Mouse (Mus musculus) heart, embryonic 11.5 days (tissue): ENCODE data around the gene Sgms1. TPM values are rescaled to one million over a fixed set of nuclear protein-coding genes. Genes with fewer than 3 reads are reported as not detected.
"Not testable (repeated sequence)": the region's sequence is repeated elsewhere in the genome, so short reads cannot be mapped to it uniquely, and the experiment has no call there.

Source experiments
- ATAC-seq: fragments of 200-750 bp; cut with Nextera tagmentation; replicated peaks from 2 replicates; pipeline ENCODE4 v1.8.0; 2017; ENCODE audit warnings: moderate library complexity; ENCODE audit not compliant: insufficient number of reproducible peaks, low FRiP score, low TSS enrichment
- H3K27ac ChIP-seq: fragments of 300-500 bp; sonication (generic); 2 replicates; pipeline ENCODE4 v1.5.1; 2014; ENCODE audit warnings: mild to moderate bottlenecking, low read depth, low read length
- H3K27me3 ChIP-seq: fragments of 300-500 bp; sonication (generic); 2 replicates; pipeline ENCODE4 v1.6.1; 2014; ENCODE audit warnings: mild to moderate bottlenecking, low read length, mixed read lengths; ENCODE audit not compliant: control insufficient read depth, insufficient read depth
- H3K36me3 ChIP-seq: fragments of 300-500 bp; sonication (generic); 2 replicates; pipeline ENCODE4 v1.6.1; 2014; ENCODE audit warnings: mild to moderate bottlenecking, low read length, moderate library complexity, mixed read lengths; ENCODE audit not compliant: control insufficient read depth, insufficient read depth
- H3K4me1 ChIP-seq: fragments of 300-500 bp; sonication (generic); 2 replicates; pipeline ENCODE4 v1.6.1; 2014; ENCODE audit warnings: low read length; ENCODE audit not compliant: control insufficient read depth, insufficient read depth
- H3K4me2 ChIP-seq: fragments of 300-500 bp; sonication (generic); 2 replicates; pipeline ENCODE4 v1.6.1; 2014; ENCODE audit warnings: mild to moderate bottlenecking, moderate library complexity
- H3K4me3 ChIP-seq: fragments of 300-500 bp; sonication (generic); 2 replicates; pipeline ENCODE4 v1.5.1; 2014; ENCODE audit warnings: low read depth, low read length
- H3K9ac ChIP-seq: fragments of 300-500 bp; sonication (generic); 2 replicates; pipeline ENCODE4 v1.6.1; 2014; ENCODE audit warnings: mild to moderate bottlenecking, low read depth, low read length, moderate library complexity
- H3K9me3 ChIP-seq: fragments of 300-500 bp; sonication (generic); replicated peaks from 2 replicates; pipeline ENCODE4 v1.6.1; 2016; ENCODE audit warnings: low read length; ENCODE audit not compliant: control insufficient read depth
- WGBS: fragments of 180-500 bp; shearing (Covaris S2); extraction: QIAGEN DNeasy Blood & Tissue Kit; methylation state at CpG from one replicate; pipeline ENCODE4 v1.1.7; 2014; ENCODE audit not compliant: insufficient replicate concordance; 5-methylcytosine and 5-hydroxymethylcytosine counted together
- polyA plus RNA-seq: library from polyadenylated mRNA; unstranded; fragments of >200 nt; fragmentation: Nextera tagmentation; extraction: Ambion mirVana; gene quantifications from 2 replicates; pipeline ENCODE4 v1.2.1, GENCODE M21; 2014

The Sgms1 gene
- polyA plus RNA-seq, 1 experiment from 2014 or later = 36.8 TPM

- no peaks in the 10 kb centered on the region for H3K9me3 ChIP-seq
- no peaks in the 10 kb centered on the region for H3K4me1 ChIP-seq
- no peaks in the 10 kb centered on the region for H3K27me3 ChIP-seq
- H3K9ac ChIP-seq = no peak overlapping the region
- no peak overlapping the region for H3K4me2 ChIP-seq
- no peak for ATAC-seq
- 72% methylated on average over 1 of the region's 1 CpGs for WGBS
- no peak overlapping the region for H3K4me3 ChIP-seq
- H3K36me3 ChIP-seq = no peaks in the 10 kb centered on the region
- no peak overlapping the region for H3K27ac ChIP-seq
Measured at GRCm38 (mm10) chr19:32088570-32088969, 300.9 kb downstream of the Sgms1 start.

GRCm38 (mm10) chr19:32087736-32088470 lies 301.6 kb downstream of the Sgms1 start:
- no peak for ATAC-seq
- 79% methylated on average over 6 of the region's 6 CpGs for WGBS
- H3K4me2 ChIP-seq = no peak overlapping the region
- no peaks in the 10 kb centered on the region for H3K9me3 ChIP-seq
- no peaks in the 10 kb centered on the region for H3K4me1 ChIP-seq
- no peak overlapping the region for H3K4me3 ChIP-seq
- no peaks in the 10 kb centered on the region for H3K36me3 ChIP-seq
- no peak overlapping the region for H3K27ac ChIP-seq
- no peak overlapping the region for H3K9ac ChIP-seq
- H3K27me3 ChIP-seq = no peaks in the 10 kb centered on the region

GRCm38 (mm10) chr19:32084813-32085212 lies 304.7 kb downstream of the Sgms1 start:
- WGBS = 44% methylated on average over 1 of the region's 1 CpGs

More at GRCm38 (mm10) chr19:32084813-32085212, 304.7 kb downstream of the Sgms1 start:
- H3K9me3 ChIP-seq, H3K36me3 ChIP-seq, H3K4me1 ChIP-seq, H3K27me3 ChIP-seq, H3K9ac ChIP-seq, ATAC-seq, H3K27ac ChIP-seq, H3K4me3 ChIP-seq, H3K4me2 ChIP-seq: not testable (repeated sequence)

Other genes starting within 250 kb of the Sgms1 start
- gene Rpl9-ps6, start 76.9 kb upstream of the Sgms1 start, polyA plus RNA-seq = 83.5 and 91.5 TPM in 2 replicates
- gene Minpp1, start 96.1 kb upstream of the Sgms1 start, polyA plus RNA-seq = 74.3 and 77.0 TPM in 2 replicates
- gene Papss2, start 206.1 kb upstream of the Sgms1 start, polyA plus RNA-seq = 28.1 and 33.6 TPM in 2 replicates